Mouse (Mus musculus) hindbrain, embryonic 16.5 days (tissue): ENCODE measurements around the gene Mcm8. TPM values are rescaled to one million over a fixed set of nuclear protein-coding genes. Genes with fewer than 3 reads are reported as not detected.

ENCODE experiments used
- ATAC-seq: fragments of 200-750 bp; cut with Nextera tagmentation; 2 replicates; pipeline ENCODE4 v1.8.0; 2017; ENCODE audit warnings: moderate TSS enrichment, moderate library complexity
- H3K27ac ChIP-seq: fragments of 300-500 bp; sonication (generic); 2 replicates; pipeline ENCODE4 v1.5.1; 2014; ENCODE audit warnings: low read depth, mild to moderate bottlenecking, control low read depth, low read length, moderate library complexity
- H3K27me3 ChIP-seq: fragments of 300-500 bp; sonication (generic); replicated peaks from 2 replicates; pipeline ENCODE4 v1.6.1; 2014; ENCODE audit warnings: low read length; ENCODE audit not compliant: control insufficient read depth, insufficient read depth
- H3K36me3 ChIP-seq: fragments of 300-500 bp; sonication (generic); 2 replicates; pipeline ENCODE4 v1.6.1; 2014; ENCODE audit warnings: mild to moderate bottlenecking, low read length, moderate library complexity, mixed read lengths; ENCODE audit not compliant: control insufficient read depth, insufficient read depth
- H3K4me1 ChIP-seq: fragments of 300-500 bp; sonication (generic); 2 replicates; pipeline ENCODE4 v1.6.1; 2014; ENCODE audit warnings: low read depth, low read length; ENCODE audit not compliant: control insufficient read depth, insufficient read depth
- H3K4me2 ChIP-seq: fragments of 300-500 bp; sonication (generic); 2 replicates; pipeline ENCODE4 v1.6.1; 2014; ENCODE audit warnings: mild to moderate bottlenecking, low read length, control low read depth, moderate library complexity
- H3K4me3 ChIP-seq: fragments of 300-500 bp; sonication (generic); 2 replicates; pipeline ENCODE4 v1.5.1; 2014; ENCODE audit warnings: mild to moderate bottlenecking, low read length, control low read depth, moderate library complexity
- H3K9ac ChIP-seq: fragments of 300-500 bp; sonication (generic); 2 replicates; pipeline ENCODE4 v1.6.1; 2014; ENCODE audit warnings: low read depth, mild to moderate bottlenecking, control low read depth, low read length, moderate library complexity
- H3K9me3 ChIP-seq: fragments of 300-500 bp; sonication (generic); 2 replicates; pipeline ENCODE4 v1.6.1; 2014; ENCODE audit warnings: mild to moderate bottlenecking, low read length, moderate library complexity; ENCODE audit not compliant: control insufficient read depth
- WGBS: fragments of 180-500 bp; shearing (Covaris S2); extraction: QIAGEN DNeasy Blood & Tissue Kit; methylation state at CpG from one replicate; pipeline ENCODE4 v1.1.7; 2014; 5-methylcytosine and 5-hydroxymethylcytosine counted together
- polyA plus RNA-seq: library from polyadenylated mRNA; unstranded; fragments of >200 nt; fragmentation: Nextera tagmentation; extraction: Ambion mirVana; gene quantifications from 2 replicates; pipeline ENCODE4 v1.2.1, GENCODE M21; 2015

The Mcm8 gene
- 4.5 and 5.8 TPM in 2 replicates for polyA plus RNA-seq

GRCm38 (mm10) chr2:132815608-132816314, at the start of gene Mcm8, which contains the start of gene Trmt6:
Mcm8 (plus strand) TSS chr2:132816141.
Trmt6 (minus strand) TSS chr2:132816055.
- peak within 1 kb of the TSS; percentile 59 for H3K27ac ChIP-seq
- H3K9ac ChIP-seq: peak within 1 kb of the TSS; percentile 79
- no peaks in the 10 kb centered on the region for H3K9me3 ChIP-seq
- ATAC-seq: peak; percentile 100
- 0 out of 2 replicates have a peak, but pooled peaks cover 8% of the 10 kb centered on the region for H3K36me3 ChIP-seq
- no peaks in the 10 kb centered on the region for H3K27me3 ChIP-seq
- WGBS: under 1% methylated on average over 59 of the region's 59 CpGs
- peaks cover 16% of the 10 kb centered on the region for H3K4me1 ChIP-seq
- H3K4me3 ChIP-seq: peak within 1 kb of the TSS; percentile 55
- H3K4me2 ChIP-seq: peak within 1 kb of the TSS; percentile 93

DNA sequence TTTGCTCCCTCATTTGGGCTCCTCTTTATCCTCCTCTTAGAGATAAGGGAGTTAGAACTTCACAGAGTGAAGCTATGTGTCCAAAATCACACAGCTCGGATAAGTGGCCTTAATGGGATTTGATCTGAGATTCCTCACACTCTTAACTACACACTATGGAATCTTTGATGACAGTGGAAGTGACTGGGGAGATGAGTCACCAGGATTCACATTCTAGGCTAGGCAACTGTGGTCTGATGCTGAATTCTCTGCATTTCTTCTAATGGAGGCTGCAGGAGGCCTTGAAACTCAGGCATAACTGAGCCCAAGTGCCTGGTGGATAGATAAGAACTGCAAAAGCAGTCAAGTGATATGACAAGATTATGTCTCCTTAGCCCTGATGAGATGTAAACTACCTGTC, 45.1 kb upstream of the Mcm8 start:
- Histone ChIP-seq H3K4me3 (no peak overlapping the region), H3K4me1 (no peaks in the 10 kb centered on the region), H3K9me3 (no peaks in the 10 kb centered on the region), H3K27me3 (no peaks in the 10 kb centered on the region), H3K9ac (no peak overlapping the region), H3K4me2 (no peak overlapping the region), H3K27ac (no peak overlapping the region), H3K36me3 (no peaks in the 10 kb centered on the region)
- 90% methylated on average over 1 of the region's 1 CpGs for WGBS
- ATAC-seq: no peak

GRCm38 (mm10) chr2:132780978-132781377, 35.0 kb upstream of the Mcm8 start, which contains the start of gene Chgb:
Chgb (plus strand) TSS chr2:132781278.
- H3K4me3 ChIP-seq: peak within 1 kb of the TSS; percentile 67
- 7% methylated on average over 4 of the region's 4 CpGs for WGBS
- H3K9me3 ChIP-seq: no peaks in the 10 kb centered on the region
- H3K9ac ChIP-seq: peak within 1 kb of the TSS; percentile 83
- peak within 1 kb of the TSS; percentile 74 for H3K4me2 ChIP-seq
- no peaks in the 10 kb centered on the region for H3K27me3 ChIP-seq
- peak within 1 kb of the TSS; percentile 98 for H3K27ac ChIP-seq
- no peak; the same call in 1 of the 2 replicates for ATAC-seq
- H3K36me3 ChIP-seq: no peaks in the 10 kb centered on the region
- H3K4me1 ChIP-seq: 0 out of 2 replicates have a peak, but pooled peaks cover 7% of the 10 kb centered on the region

- Histone ChIP-seq H3K27me3 (no peaks in the 10 kb centered on the region), H3K36me3 (no peaks in the 10 kb centered on the region), H3K4me2 (peak overlapping the region; percentile 74), H3K9ac (peak overlapping the region; percentile 83), H3K27ac (peak overlapping the region; percentile 98), H3K4me1 (0 out of 2 replicates have a peak, but pooled peaks cover 7% of the 10 kb centered on the region), H3K4me3 (peak overlapping the region; percentile 67), H3K9me3 (no peaks in the 10 kb centered on the region)
- WGBS: under 1% methylated on average over 32 of the region's 41 CpGs
- ATAC-seq: peak; percentile 98
These were observed 34.4 kb upstream of the Mcm8 start for GRCm38 (mm10) chr2:132781439-132782068.

DNA sequence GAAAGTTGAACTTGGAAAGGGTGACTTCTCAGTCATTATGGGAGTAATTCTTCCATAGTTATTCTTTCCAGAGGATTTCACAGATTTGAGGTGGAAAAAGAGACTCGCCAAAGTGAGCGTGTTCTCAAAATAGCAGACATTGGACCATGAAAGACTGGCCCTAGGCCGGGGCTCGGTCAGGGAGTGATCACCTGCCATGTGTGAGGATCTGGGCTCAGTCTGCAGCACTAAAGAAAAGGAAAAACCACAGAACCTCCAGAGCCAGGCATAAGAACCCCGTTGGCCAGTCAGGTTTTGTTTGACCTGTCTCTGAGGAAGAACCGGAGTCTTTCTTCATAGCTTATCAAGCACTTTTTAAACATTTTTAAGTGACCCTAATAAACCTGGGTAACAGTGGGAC, 31.9 kb upstream of the Mcm8 start:
- WGBS: 87% methylated on average over 6 of the region's 6 CpGs
- Histone ChIP-seq H3K36me3 (no peaks in the 10 kb centered on the region), H3K27ac (no peak overlapping the region), H3K27me3 (no peaks in the 10 kb centered on the region), H3K4me3 (no peak overlapping the region), H3K9me3 (no peaks in the 10 kb centered on the region), H3K9ac (no peak overlapping the region), H3K4me1 (0 out of 2 replicates have a peak, but pooled peaks cover 4% of the 10 kb centered on the region), H3K4me2 (no peak overlapping the region)
- ATAC-seq: no peak

- no peaks in the 10 kb centered on the region for H3K9me3 ChIP-seq
- no peak overlapping the region for H3K9ac ChIP-seq
- H3K27ac ChIP-seq: no peak overlapping the region
- 88% methylated on average over 19 of the region's 19 CpGs for WGBS
- no peak overlapping the region for H3K4me2 ChIP-seq
- no peak overlapping the region for H3K4me3 ChIP-seq
- H3K4me1 ChIP-seq: no peaks in the 10 kb centered on the region
- H3K27me3 ChIP-seq: no peaks in the 10 kb centered on the region
- no peak for ATAC-seq
- H3K36me3 ChIP-seq: peaks cover 19% of the 10 kb centered on the region; the same call in 1 of the 2 replicates
These were observed 22.3 kb upstream of the Mcm8 start for GRCm38 (mm10) chr2:132793441-132794203.

GRCm38 (mm10) chr2:132794204-132794586, 21.7 kb upstream of the Mcm8 start:
- Histone ChIP-seq H3K27me3 (no peaks in the 10 kb centered on the region), H3K27ac (no peak overlapping the region), H3K4me3 (no peak overlapping the region), H3K4me1 (no peaks in the 10 kb centered on the region), H3K9ac (no peak overlapping the region), H3K36me3 (peaks cover 19% of the 10 kb centered on the region; the same call in 1 of the 2 replicates), H3K9me3 (no peaks in the 10 kb centered on the region), H3K4me2 (no peak overlapping the region)
- no peak for ATAC-seq
- 88% methylated on average over 7 of the region's 7 CpGs for WGBS

DNA sequence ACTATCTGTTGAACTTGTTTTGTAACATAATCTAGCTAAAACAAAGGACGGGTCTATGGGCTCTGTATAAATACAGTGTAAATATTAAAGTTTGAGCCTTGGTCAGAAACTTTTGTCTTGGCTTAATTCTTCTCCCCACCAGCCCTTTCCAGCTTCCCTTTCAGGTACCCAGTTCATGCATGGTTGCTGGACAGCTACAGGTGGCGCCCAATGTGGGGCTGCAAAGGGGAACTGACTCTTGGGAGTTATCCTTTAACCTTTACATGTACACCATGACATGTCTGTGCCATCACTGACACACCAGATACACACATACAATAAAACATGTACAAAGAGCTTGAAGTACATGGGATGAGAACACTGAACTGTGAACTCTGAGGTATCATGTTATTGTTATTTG, 13.0 kb upstream of the Mcm8 start:
- Histone ChIP-seq H3K4me2 (no peak overlapping the region), H3K36me3 (peaks cover 18% of the 10 kb centered on the region)
- 97% methylated on average over 2 of the region's 2 CpGs for WGBS

More for the DNA sequence above, 13.0 kb upstream of the Mcm8 start:
- H3K4me1 ChIP-seq: no peaks in the 10 kb centered on the region
- H3K4me3 ChIP-seq: no peak overlapping the region
- H3K9ac ChIP-seq: no peak overlapping the region
- no peaks in the 10 kb centered on the region for H3K27me3 ChIP-seq
- no peak for ATAC-seq
- no peaks in the 10 kb centered on the region for H3K9me3 ChIP-seq
- H3K27ac ChIP-seq: no peak overlapping the region
